Mouse (Mus musculus): Measurements from ENCODE around the gene Tial1.

Gene Tial1

GRCm38 (mm10) chr7:128416664-128417063 lies 44.9 kb downstream of the Tial1 start:
- no peak for DNase-seq (ENCODE audit: low spot score in 2 of 2)

GRCm38 (mm10) chr7:128414433-128414832 lies 47.1 kb downstream of the Tial1 start:
- no peak for DNase-seq (ENCODE audit: low spot score in 2 of 2)

GRCm38 (mm10) chr7:128412071-128412833 lies 49.3 kb downstream of the Tial1 start:
- DNase-seq (ENCODE audit: low spot score in 2 of 2) = no peak

GRCm38 (mm10) chr7:128410708-128411413 lies 50.7 kb downstream of the Tial1 start:
- no peak for DNase-seq (ENCODE audit: low spot score in 2 of 2)

DNA sequence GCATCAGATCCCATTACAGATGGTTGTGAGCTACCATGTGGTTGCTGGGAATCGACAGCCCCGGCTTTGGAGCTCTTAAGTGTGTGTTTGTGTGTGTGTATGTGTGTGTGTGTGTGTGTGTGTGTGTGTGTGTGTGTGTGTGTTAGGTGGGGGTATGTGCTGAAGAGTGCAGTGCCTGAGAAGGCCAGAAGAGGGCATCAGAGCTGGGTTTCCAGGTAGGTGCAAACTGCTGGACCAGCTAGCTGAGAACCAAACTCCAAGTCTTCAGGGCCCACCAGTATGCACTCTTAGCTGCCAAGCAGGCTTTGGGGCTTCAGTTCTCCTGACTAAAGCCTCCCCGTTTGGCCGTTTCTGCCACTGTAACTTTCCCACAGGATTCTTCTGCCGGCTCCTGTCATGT lies 53.3 kb downstream of the Tial1 start:
- DNase-seq (ENCODE audit: low spot score in 2 of 2) = no peak

DNA sequence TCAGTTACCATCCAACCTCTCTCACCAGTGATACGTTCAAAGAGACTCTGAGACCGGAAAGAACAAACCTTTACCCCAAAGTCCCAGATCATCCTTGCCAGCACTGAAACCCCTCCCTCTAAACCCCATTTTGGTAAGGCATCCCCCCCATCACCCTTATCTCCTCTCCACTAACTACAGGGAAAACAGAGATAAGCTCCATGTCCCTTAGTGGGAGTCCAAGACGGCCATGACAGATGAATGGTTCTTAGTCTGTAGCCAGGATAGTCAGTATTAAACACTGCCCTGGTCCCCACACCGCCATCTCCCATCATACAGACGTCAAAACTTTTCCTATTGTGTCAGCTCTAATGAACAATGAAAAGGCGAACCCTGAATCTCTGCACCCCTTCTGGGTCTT lies 57.5 kb downstream of the Tial1 start:
- no peak for DNase-seq (ENCODE audit: low spot score in 2 of 2)

DNA sequence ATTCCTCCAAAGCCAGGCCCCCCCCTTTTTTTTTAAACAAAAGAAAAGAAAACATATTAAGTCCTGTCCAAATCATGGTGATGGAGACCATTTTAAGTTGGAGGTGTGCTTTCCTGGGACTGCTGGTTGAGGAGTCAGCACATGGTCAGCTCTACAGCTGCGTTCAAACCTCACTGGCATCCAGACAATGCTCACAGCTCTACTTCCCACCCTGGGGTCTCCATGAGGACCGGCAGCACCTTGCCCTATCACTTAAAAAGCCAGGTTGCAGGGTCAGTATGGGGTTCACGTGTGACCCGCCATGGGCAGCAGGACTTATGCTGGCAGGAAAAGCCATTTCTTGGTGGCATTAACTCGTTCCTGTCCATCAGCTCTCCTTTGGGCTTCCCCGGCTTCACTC lies 57.9 kb downstream of the Tial1 start:
- DNase-seq (ENCODE audit: low spot score in 2 of 2) = no peak

- no peak for DNase-seq (ENCODE audit: low spot score in 2 of 2)
These were observed 58.4 kb downstream of the Tial1 start for GRCm38 (mm10) chr7:128403128-128403527.

DNA sequence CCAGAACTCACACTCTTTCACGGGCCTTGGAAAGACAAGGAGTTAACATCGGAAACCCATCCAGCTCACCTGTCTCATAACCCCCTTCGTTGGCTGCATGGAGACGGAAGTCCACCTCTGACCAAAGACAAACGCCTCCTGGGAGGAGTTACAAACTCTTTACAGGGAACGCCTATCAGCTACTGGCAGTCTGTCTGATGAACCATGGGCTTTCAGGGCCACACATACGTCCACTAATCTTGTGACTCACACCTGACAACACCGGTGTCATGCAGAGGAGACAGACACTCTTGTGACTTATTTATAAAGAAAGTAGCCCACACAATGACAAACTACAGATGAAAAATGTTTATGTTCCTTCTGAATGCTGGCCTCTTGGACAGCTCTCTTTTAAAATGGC lies 58.9 kb downstream of the Tial1 start:
- no peak for DNase-seq (ENCODE audit: low spot score in 2 of 2)

GRCm38 (mm10) chr7:128398664-128399063 lies 62.9 kb downstream of the Tial1 start:
- DNase-seq (ENCODE audit: low spot score in 2 of 2) = no peak

GRCm38 (mm10) chr7:128397066-128397465 lies 64.5 kb downstream of the Tial1 start:
- no peak for DNase-seq (ENCODE audit: low spot score in 2 of 2)

DNA sequence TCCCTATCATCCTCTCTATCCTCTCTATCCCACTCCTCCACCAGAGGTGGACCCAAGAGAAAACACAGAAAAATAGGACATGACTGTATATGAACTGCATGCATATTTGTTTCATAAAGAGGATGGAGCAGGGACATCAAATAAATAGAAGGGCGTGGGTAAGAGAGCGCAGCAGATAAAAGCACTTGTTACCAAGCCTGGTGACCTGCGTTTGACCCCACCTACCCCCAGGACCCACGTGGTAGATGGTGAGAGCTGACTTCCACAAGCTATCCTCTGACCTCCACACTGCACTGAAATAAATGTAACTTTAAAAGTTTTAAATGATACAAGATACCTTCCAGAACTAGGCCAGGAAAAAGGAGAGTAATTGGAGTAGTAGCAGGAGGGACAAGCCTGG lies 67.8 kb downstream of the Tial1 start:
- DNase-seq (ENCODE audit: low spot score in 2 of 2) = no peak

GRCm38 (mm10) chr7:128392972-128393314 lies 68.6 kb downstream of the Tial1 start:
- DNase-seq (ENCODE audit: low spot score in 2 of 2) = no peak

GRCm38 (mm10) chr7:128392071-128392971 lies 69.2 kb downstream of the Tial1 start:
- DNase-seq (ENCODE audit: low spot score in 2 of 2) = no peak

DNA sequence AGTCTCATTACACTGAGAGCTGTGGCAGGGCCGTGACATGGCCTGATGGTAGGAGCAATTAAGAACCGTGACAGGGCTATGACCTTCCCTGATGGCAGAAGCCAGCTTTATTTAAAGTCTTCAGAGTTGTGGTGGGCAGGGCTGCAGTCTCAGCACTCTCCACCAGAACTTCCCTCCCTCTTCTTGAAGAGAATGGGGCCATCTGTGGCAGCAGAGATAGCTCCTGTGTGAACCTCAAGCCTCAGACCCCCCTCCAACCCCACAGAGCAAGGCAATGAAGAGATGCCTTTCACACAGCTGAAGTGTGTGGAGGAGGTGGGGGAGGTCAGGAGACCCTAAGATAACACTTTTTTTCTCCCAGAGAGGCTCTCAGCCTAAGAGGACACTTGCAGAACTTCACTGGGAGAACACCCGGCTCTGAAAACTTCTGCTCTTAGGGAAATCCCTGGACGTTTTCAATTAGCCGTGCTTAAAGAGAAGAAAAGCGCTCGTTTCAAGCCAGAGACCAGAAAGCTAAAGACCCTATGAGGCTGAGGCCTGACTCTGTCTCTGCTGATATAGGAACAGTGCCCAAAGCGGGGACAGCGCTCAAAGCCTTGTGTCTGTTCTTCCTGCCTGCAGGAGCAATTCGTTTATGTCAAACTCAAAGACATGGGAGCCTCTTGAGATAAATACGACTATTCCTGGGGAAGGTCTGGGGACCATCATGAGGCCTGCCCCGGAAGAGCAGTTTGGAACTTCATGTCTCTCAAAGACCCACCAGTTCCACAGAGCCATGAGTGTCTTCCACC lies 70.1 kb downstream of the Tial1 start:
- DNase-seq (ENCODE audit: low spot score in 2 of 2) = no peak

Measured in urinary bladder, adult 18-20 months (tissue).